Mouse (Mus musculus): ENCODE results near the gene Gm11236. TPM values are rescaled to one million over a fixed set of nuclear protein-coding genes. Genes with fewer than 3 reads are reported as not detected.

Gm11236 gene
- polyA plus RNA-seq (2015; fragmentation: Nextera tagmentation; extraction: Ambion mirVana): not detected in 2 replicates

DNA sequence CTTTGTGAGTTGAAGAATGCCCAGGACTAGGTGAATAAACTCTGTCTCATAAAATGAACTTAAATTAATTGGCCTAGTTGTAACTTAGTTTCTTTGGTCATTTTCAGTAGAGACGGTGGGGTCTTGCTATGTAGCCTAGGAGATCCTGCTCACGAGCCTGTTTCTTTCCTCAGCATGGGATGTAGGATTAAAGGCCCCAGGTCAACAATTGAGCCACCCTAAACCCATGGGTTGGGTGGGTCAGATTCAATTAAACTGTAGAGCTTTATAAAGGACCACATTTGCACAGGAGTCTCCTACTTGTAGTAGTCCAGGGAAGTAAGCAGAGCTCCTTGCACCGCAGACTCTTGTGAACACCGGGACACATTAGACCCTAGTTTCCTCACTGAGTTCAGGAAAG, at the start of gene Gm11236:
Gene Gm11236 (plus strand): TSS at position 301 of the 400 bp plus-strand sequence.

DNA sequence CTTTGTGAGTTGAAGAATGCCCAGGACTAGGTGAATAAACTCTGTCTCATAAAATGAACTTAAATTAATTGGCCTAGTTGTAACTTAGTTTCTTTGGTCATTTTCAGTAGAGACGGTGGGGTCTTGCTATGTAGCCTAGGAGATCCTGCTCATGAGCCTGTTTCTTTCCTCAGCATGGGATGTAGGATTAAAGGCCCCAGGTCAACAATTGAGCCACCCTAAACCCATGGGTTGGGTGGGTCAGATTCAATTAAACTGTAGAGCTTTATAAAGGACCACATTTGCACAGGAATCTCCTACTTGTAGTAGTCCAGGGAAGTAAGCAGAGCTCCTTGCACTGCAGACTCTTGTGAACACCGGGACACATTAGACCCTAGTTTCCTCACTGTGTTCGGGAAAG, 30.3 kb upstream of the Gm11236 start, which contains the start of gene Gm11238:
Gene Gm11238 (plus strand): TSS at position 301 of the 400 bp plus-strand sequence.

DNA sequence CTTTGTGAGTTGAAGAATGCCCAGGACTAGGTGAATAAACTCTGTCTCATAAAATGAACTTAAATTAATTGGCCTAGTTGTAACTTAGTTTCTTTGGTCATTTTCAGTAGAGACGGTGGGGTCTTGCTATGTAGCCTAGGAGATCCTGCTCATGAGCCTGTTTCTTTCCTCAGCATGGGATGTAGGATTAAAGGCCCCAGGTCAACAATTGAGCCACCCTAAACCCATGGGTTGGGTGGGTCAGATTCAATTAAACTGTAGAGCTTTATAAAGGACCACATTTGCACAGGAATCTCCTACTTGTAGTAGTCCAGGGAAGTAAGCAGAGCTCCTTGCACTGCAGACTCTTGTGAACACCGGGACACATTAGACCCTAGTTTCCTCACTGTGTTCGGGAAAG, 15.2 kb upstream of the Gm11236 start, which contains the start of gene Gm11237:
Gene Gm11237 (plus strand): TSS at position 301 of the 400 bp plus-strand sequence.

DNA sequence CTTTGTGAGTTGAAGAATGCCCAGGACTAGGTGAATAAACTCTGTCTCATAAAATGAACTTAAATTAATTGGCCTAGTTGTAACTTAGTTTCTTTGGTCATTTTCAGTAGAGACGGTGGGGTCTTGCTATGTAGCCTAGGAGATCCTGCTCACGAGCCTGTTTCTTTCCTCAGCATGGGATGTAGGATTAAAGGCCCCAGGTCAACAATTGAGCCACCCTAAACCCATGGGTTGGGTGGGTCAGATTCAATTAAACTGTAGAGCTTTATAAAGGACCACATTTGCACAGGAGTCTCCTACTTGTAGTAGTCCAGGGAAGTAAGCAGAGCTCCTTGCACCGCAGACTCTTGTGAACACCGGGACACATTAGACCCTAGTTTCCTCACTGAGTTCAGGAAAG, 30.1 kb downstream of the Gm11236 start, which contains the start of gene Gm11239:
Gene Gm11239 (plus strand): TSS at position 301 of the 400 bp plus-strand sequence.

DNA sequence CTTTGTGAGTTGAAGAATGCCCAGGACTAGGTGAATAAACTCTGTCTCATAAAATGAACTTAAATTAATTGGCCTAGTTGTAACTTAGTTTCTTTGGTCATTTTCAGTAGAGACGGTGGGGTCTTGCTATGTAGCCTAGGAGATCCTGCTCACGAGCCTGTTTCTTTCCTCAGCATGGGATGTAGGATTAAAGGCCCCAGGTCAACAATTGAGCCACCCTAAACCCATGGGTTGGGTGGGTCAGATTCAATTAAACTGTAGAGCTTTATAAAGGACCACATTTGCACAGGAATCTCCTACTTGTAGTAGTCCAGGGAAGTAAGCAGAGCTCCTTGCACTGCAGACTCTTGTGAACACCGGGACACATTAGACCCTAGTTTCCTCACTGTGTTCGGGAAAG, 45.3 kb downstream of the Gm11236 start, which contains the start of gene Gm428:
Gene Gm428 (plus strand): TSS at position 301 of the 400 bp plus-strand sequence.

Other genes starting within 250 kb of the Gm11236 start
- not detected in 2 replicates for gene Gm11487, start 233.0 kb upstream of the Gm11236 start, polyA plus RNA-seq (2015; fragmentation: Nextera tagmentation; extraction: Ambion mirVana)
- gene Gm11238, start 30.2 kb upstream of the Gm11236 start, polyA plus RNA-seq (2015; fragmentation: Nextera tagmentation; extraction: Ambion mirVana): not detected in 2 replicates
- gene Gm11237, start 15.1 kb upstream of the Gm11236 start, polyA plus RNA-seq (2015; fragmentation: Nextera tagmentation; extraction: Ambion mirVana): not detected in 2 replicates
- gene Gm11239, start 30.2 kb downstream of the Gm11236 start, polyA plus RNA-seq (2015; fragmentation: Nextera tagmentation; extraction: Ambion mirVana): not detected in 2 replicates
- gene Gm428, start 45.4 kb downstream of the Gm11236 start, polyA plus RNA-seq (2015; fragmentation: Nextera tagmentation; extraction: Ambion mirVana): not detected in 2 replicates
- 0.11 and 0.30 TPM in 2 replicates for gene Rasef, start 152.9 kb downstream of the Gm11236 start, polyA plus RNA-seq (2015; fragmentation: Nextera tagmentation; extraction: Ambion mirVana)
- not detected in 2 replicates for gene Gm11758, start 238.1 kb downstream of the Gm11236 start, polyA plus RNA-seq (2015; fragmentation: Nextera tagmentation; extraction: Ambion mirVana)

Measured in adrenal gland, postnatal 0 days (tissue).